Mouse (Mus musculus): ENCODE measurements around the gene Ush1c. TPM values are rescaled to one million over a fixed set of nuclear protein-coding genes. Genes with fewer than 3 reads are reported as not detected.

Gene Ush1c
- polyA plus RNA-seq, 1 experiment: not detected

Other genes with a start within 250 kb of the Ush1c start
- gene Abcc6, start 208.2 kb downstream of the Ush1c start, polyA plus RNA-seq (2012; ENCODE audit: insufficient read depth, insufficient read length, missing spikeins): not detected in 2 replicates
- gene Nomo1, start 204.8 kb downstream of the Ush1c start, polyA plus RNA-seq (2012; ENCODE audit: insufficient read depth, insufficient read length, missing spikeins): 26.3 and 38.6 TPM in 2 replicates
- 5.1 and 10.4 TPM in 2 replicates for gene Kcnj11, start 137.7 kb downstream of the Ush1c start, polyA plus RNA-seq (2012; ENCODE audit: insufficient read depth, insufficient read length, missing spikeins)
- gene Abcc8, start 58.5 kb downstream of the Ush1c start, polyA plus RNA-seq (2012; ENCODE audit: insufficient read depth, insufficient read length, missing spikeins): 1.1 TPM in 1 of 2 replicates, not detected in the other
- not detected in 2 replicates for gene Otog, start 2.5 kb upstream of the Ush1c start, polyA plus RNA-seq (2012; ENCODE audit: insufficient read depth, insufficient read length, missing spikeins)
- 0.63 TPM in 1 of 2 replicates, not detected in the other for gene Myod1, start 138.0 kb upstream of the Ush1c start, polyA plus RNA-seq (2012; ENCODE audit: insufficient read depth, insufficient read length, missing spikeins)
- 0.13 and 0.36 TPM in 2 replicates for gene Kcnc1, start 158.0 kb upstream of the Ush1c start, polyA plus RNA-seq (2012; ENCODE audit: insufficient read depth, insufficient read length, missing spikeins)